Mouse (Mus musculus) lung, postnatal 0 days (tissue): ENCODE results near the gene Hap1.

Source experiments
- CTCF ChIP-seq: IDR thresholded peaks from 2 replicates; pipeline ENCODE4 v1.5.1; 2016; ENCODE audit warnings: antibody characterized with exemption, mild to moderate bottlenecking
- EP300 ChIP-seq: IDR thresholded peaks from 2 replicates; pipeline ENCODE4 v1.6.1; 2016; ENCODE audit warnings: antibody characterized with exemption, mild to moderate bottlenecking, control low read depth

DNA sequence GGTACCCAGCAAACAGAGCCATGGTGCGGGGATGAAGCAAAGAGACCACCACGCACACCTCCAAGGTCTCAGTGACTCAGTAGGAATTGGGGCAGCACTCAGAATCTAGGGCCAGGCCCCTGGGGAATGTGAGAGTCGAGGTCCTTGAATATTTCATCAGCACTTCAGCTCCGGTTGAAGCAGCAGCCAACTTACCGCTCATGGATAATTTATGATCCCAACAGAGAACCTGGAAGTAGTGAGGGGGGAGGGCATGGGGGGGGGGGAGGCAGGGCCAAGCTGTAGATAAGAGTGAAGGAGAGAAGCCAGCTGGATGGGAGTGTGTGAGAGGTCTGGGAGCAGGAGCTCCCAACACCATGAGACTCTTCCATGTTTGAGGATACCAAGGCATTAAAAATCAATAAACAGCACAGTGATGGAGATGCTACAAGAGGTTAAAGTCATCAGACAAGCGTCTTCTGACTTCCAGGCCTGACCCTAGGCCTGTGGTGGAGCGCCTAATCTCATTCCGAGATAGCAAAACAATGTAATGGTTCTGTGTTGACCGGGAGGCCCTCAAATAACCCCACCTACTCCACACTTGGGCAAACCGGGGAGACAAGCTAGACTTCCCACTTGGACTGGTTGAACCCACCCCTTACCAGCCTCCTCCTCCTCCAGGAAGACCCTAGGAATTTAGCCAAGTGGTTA lies 47.7 kb upstream of the Hap1 start:
- TF ChIP-seq CTCF (no peak), EP300 (no peak)
